16 mouse cellular contexts compared by ENCODE assay signal in genomic region chr2:70742588-70742987, GRCm38 (mm10).
"Had no signal": no experiment of that assay in that cellular context is flagged by ENCODE, and none has a peak within 500 bp of the region (broad histone marks: within the 10 kb centered on the region; RNA-seq: fewer than 3 reads in every experiment).

No protein-coding gene starts in this region.

- DNase-seq: kidney, adult 11 months; kidney, adult 9 months; kidney, postnatal 4 days; lung, embryonic 14.5 days; lung, postnatal 10 days; lung, postnatal 4 days; thymus, adult 2 months; thymus, postnatal 25 days had no signal

- H3K27ac ChIP-seq: kidney, postnatal 0 days; layer of hippocampus, adult 2 months; limb, embryonic 10.5 days; liver, embryonic 15.5 days; midbrain, embryonic 13.5 days; neural tube, embryonic 15.5 days had no signal

- H3K9ac ChIP-seq: liver, embryonic 15.5 days; lung, embryonic 14.5 days; midbrain, embryonic 13.5 days; neural tube, embryonic 15.5 days had no signal

- H3K4me1 ChIP-seq: limb, embryonic 10.5 days; liver, embryonic 15.5 days; midbrain, embryonic 13.5 days; neural tube, embryonic 15.5 days had no signal

- H3K4me3 ChIP-seq: layer of hippocampus, adult 2 months; limb, embryonic 10.5 days; liver, embryonic 15.5 days; midbrain, embryonic 13.5 days; myocyte; neural tube, embryonic 15.5 days had no signal

- ATAC-seq: midbrain, embryonic 13.5 days had no signal

- H3K4me2 ChIP-seq: liver, embryonic 11.5 days; liver, embryonic 15.5 days; lung, embryonic 14.5 days; midbrain, embryonic 13.5 days; neural tube, embryonic 15.5 days had no signal

- H3K27me3 ChIP-seq: liver, embryonic 15.5 days; midbrain, embryonic 13.5 days; neural tube, embryonic 15.5 days had no signal

- H3K9me3 ChIP-seq: limb, embryonic 10.5 days; liver, embryonic 15.5 days; midbrain, embryonic 13.5 days; neural tube, embryonic 15.5 days had no signal
